Mouse (Mus musculus): ENCODE measurements around the gene Ankrd33. TPM values are rescaled to one million over a fixed set of nuclear protein-coding genes. Genes with fewer than 3 reads are reported as not detected.

Ankrd33 gene
- polyA plus RNA-seq, 2 experiments = not detected

GRCm38 (mm10) chr15:101137455-101137854 lies 21.9 kb downstream of the Ankrd33 start:
- 84% methylated on average over 11 of the region's 11 CpGs for WGBS
- Histone ChIP-seq H3K36me3 (ENCODE audit: control insufficient read depth, insufficient read depth, low read length) (no peaks in the 10 kb centered on the region), H3K9ac (ENCODE audit: low read depth, low read length, severe bottlenecking) (no peak overlapping the region), H3K27ac (replicated peaks; ENCODE audit: low read depth, low read length) (no peak overlapping the region), H3K9me3 (ENCODE audit: control insufficient read depth, low read length) (no peaks in the 10 kb centered on the region), H3K4me1 (ENCODE audit: control insufficient read depth, insufficient read depth, low read length) (peaks cover 34% of the 10 kb centered on the region), H3K4me2 (replicated peaks; ENCODE audit: low read depth, low read length, severe bottlenecking) (no peak overlapping the region), H3K27me3 (ENCODE audit: control insufficient read depth, insufficient read depth, low read length) (no peaks in the 10 kb centered on the region), H3K4me3 (replicated peaks; ENCODE audit: low read length) (no peak overlapping the region)
- no peak for DNase-seq (ENCODE audit: low spot score)
- ATAC-seq (ENCODE audit: low FRiP score, low read depth) = no peak
- TF ChIP-seq POLR2A (IDR thresholded peaks at IDR 0.05; ENCODE audit: borderline replicate concordance, extremely low read depth, insufficient read depth, insufficient read length) = no peak

- Histone ChIP-seq H3K9me3 (ENCODE audit: control insufficient read depth, low read length) (no peaks in the 10 kb centered on the region), H3K4me2 (replicated peaks; ENCODE audit: low read depth, low read length, severe bottlenecking) (no peak overlapping the region), H3K36me3 (ENCODE audit: control insufficient read depth, insufficient read depth, low read length) (no peaks in the 10 kb centered on the region), H3K4me1 (ENCODE audit: control insufficient read depth, insufficient read depth, low read length) (peaks cover 45% of the 10 kb centered on the region), H3K9ac (ENCODE audit: low read depth, low read length, severe bottlenecking) (no peak overlapping the region), H3K4me3 (replicated peaks; ENCODE audit: low read length) (no peak overlapping the region), H3K27me3 (ENCODE audit: control insufficient read depth, insufficient read depth, low read length) (no peaks in the 10 kb centered on the region), H3K27ac (replicated peaks; ENCODE audit: low read depth, low read length) (no peak overlapping the region)
- ATAC-seq (ENCODE audit: low FRiP score, low read depth) (no peak), DNase-seq (ENCODE audit: low spot score) (no peak)
- 79% methylated on average over 3 of the region's 3 CpGs for WGBS
- TF ChIP-seq POLR2A (IDR thresholded peaks at IDR 0.05; ENCODE audit: borderline replicate concordance, extremely low read depth, insufficient read depth, insufficient read length) = no peak
Observed at GRCm38 (mm10) chr15:101138675-101139074, 23.1 kb downstream of the Ankrd33 start.

- H3K9me3 ChIP-seq (ENCODE audit: control insufficient read depth, low read length) = no peaks in the 10 kb centered on the region
- H3K36me3 ChIP-seq (ENCODE audit: control insufficient read depth, insufficient read depth, low read length) = no peaks in the 10 kb centered on the region
- no peak overlapping the region for H3K4me3 ChIP-seq (replicated peaks; ENCODE audit: low read length)
- 0 out of 2 replicates have a peak overlapping the region, but pooled peaks have one; percentile 5 for H3K27ac ChIP-seq (replicated peaks; ENCODE audit: low read depth, low read length)
- ATAC-seq (ENCODE audit: low FRiP score, low read depth) (no peak), DNase-seq (ENCODE audit: low spot score) (no peak)
- H3K9ac ChIP-seq (ENCODE audit: low read depth, low read length, severe bottlenecking) = no peak overlapping the region
- TF ChIP-seq POLR2A (IDR thresholded peaks at IDR 0.05; ENCODE audit: borderline replicate concordance, extremely low read depth, insufficient read depth, insufficient read length) = no peak
- 17% methylated on average over 12 of the region's 12 CpGs for WGBS
- peaks cover 48% of the 10 kb centered on the region for H3K4me1 ChIP-seq (ENCODE audit: control insufficient read depth, insufficient read depth, low read length)
- H3K27me3 ChIP-seq (ENCODE audit: control insufficient read depth, insufficient read depth, low read length) = no peaks in the 10 kb centered on the region
- H3K4me2 ChIP-seq (replicated peaks; ENCODE audit: low read depth, low read length, severe bottlenecking) = no peak overlapping the region
Observed at GRCm38 (mm10) chr15:101139885-101140284, 24.3 kb downstream of the Ankrd33 start.

GRCm38 (mm10) chr15:101140587-101140986 lies 25.0 kb downstream of the Ankrd33 start:
- H3K36me3 ChIP-seq (ENCODE audit: control insufficient read depth, insufficient read depth, low read length) = no peaks in the 10 kb centered on the region
- 48% methylated on average over 6 of the region's 6 CpGs for WGBS

GRCm38 (mm10) chr15:101141061-101141541 lies 25.5 kb downstream of the Ankrd33 start:
- Histone ChIP-seq H3K27me3 (ENCODE audit: control insufficient read depth, insufficient read depth, low read length) (no peaks in the 10 kb centered on the region), H3K9ac (ENCODE audit: low read depth, low read length, severe bottlenecking) (no peak overlapping the region), H3K4me3 (replicated peaks; ENCODE audit: low read length) (no peak overlapping the region), H3K36me3 (ENCODE audit: control insufficient read depth, insufficient read depth, low read length) (no peaks in the 10 kb centered on the region), H3K9me3 (ENCODE audit: control insufficient read depth, low read length) (no peaks in the 10 kb centered on the region), H3K4me1 (ENCODE audit: control insufficient read depth, insufficient read depth, low read length) (peaks cover 52% of the 10 kb centered on the region), H3K4me2 (replicated peaks; ENCODE audit: low read depth, low read length, severe bottlenecking) (peak overlapping the region; percentile 16), H3K27ac (replicated peaks; ENCODE audit: low read depth, low read length) (no peak overlapping the region)
- ATAC-seq (ENCODE audit: low FRiP score, low read depth) (peak; percentile 64), DNase-seq (ENCODE audit: low spot score) (peak; percentile 57)
- 7% methylated on average over 12 of the region's 14 CpGs for WGBS
- TF ChIP-seq POLR2A (IDR thresholded peaks at IDR 0.05; ENCODE audit: borderline replicate concordance, extremely low read depth, insufficient read depth, insufficient read length) = no peak

More at GRCm38 (mm10) chr15:101140587-101140986, 25.0 kb downstream of the Ankrd33 start:
- TF ChIP-seq POLR2A (IDR thresholded peaks at IDR 0.05; ENCODE audit: borderline replicate concordance, extremely low read depth, insufficient read depth, insufficient read length) = no peak
- H3K4me3 ChIP-seq (replicated peaks; ENCODE audit: low read length) = no peak overlapping the region
- H3K9ac ChIP-seq (ENCODE audit: low read depth, low read length, severe bottlenecking) = no peak overlapping the region
- ATAC-seq (ENCODE audit: low FRiP score, low read depth) (no peak), DNase-seq (ENCODE audit: low spot score) (no peak)
- 0 out of 2 replicates have a peak overlapping the region, but pooled peaks have one; percentile 5 for H3K27ac ChIP-seq (replicated peaks; ENCODE audit: low read depth, low read length)
- H3K4me2 ChIP-seq (replicated peaks; ENCODE audit: low read depth, low read length, severe bottlenecking) = peak overlapping the region; percentile 16
- no peaks in the 10 kb centered on the region for H3K27me3 ChIP-seq (ENCODE audit: control insufficient read depth, insufficient read depth, low read length)
- no peaks in the 10 kb centered on the region for H3K9me3 ChIP-seq (ENCODE audit: control insufficient read depth, low read length)
- H3K4me1 ChIP-seq (ENCODE audit: control insufficient read depth, insufficient read depth, low read length) = peaks cover 50% of the 10 kb centered on the region
